Mouse (Mus musculus) embryonic facial prominence, embryonic 14.5 days (tissue): ENCODE results near the gene Isl1. TPM values are rescaled to one million over a fixed set of nuclear protein-coding genes. Genes with fewer than 3 reads are reported as not detected.

Experiments
- ATAC-seq: fragments of 200-750 bp; cut with Nextera tagmentation; 2 replicates; pipeline ENCODE4 v1.8.0; 2017; ENCODE audit warnings: low read depth, moderate number of reproducible peaks, moderate TSS enrichment
- DNase-seq: peaks from one replicate; pipeline ENCODE4 v3.0.0-alpha.2; 2015; ENCODE audit warnings: low spot score
- H3K27ac ChIP-seq: fragments of 300-500 bp; sonication (generic); replicated peaks from 2 replicates; pipeline ENCODE4 v1.5.1; 2014; ENCODE audit warnings: low read depth, mild to moderate bottlenecking, low read length, moderate library complexity
- H3K27me3 ChIP-seq: fragments of 300-500 bp; sonication (generic); replicated peaks from 2 replicates; pipeline ENCODE4 v1.6.1; 2014; ENCODE audit warnings: low read length; ENCODE audit not compliant: control insufficient read depth, insufficient read depth
- H3K36me3 ChIP-seq: fragments of 300-500 bp; sonication (generic); 2 replicates; pipeline ENCODE4 v1.6.1; 2014; ENCODE audit warnings: low read length, mixed read lengths; ENCODE audit not compliant: control insufficient read depth, insufficient read depth
- H3K4me1 ChIP-seq: fragments of 300-500 bp; sonication (generic); 2 replicates; pipeline ENCODE4 v1.6.1; 2014; ENCODE audit warnings: antibody characterized with exemption, low read length; ENCODE audit not compliant: control insufficient read depth, insufficient read depth
- H3K4me2 ChIP-seq: fragments of 300-500 bp; sonication (generic); 2 replicates; pipeline ENCODE4 v1.6.1; 2014; ENCODE audit warnings: low read depth, mild to moderate bottlenecking, low read length, moderate library complexity, mixed read lengths
- H3K4me3 ChIP-seq: fragments of 300-500 bp; sonication (generic); 2 replicates; pipeline ENCODE4 v1.5.1; 2014; ENCODE audit warnings: low read depth, mild to moderate bottlenecking, low read length
- H3K9ac ChIP-seq: fragments of 300-500 bp; sonication (generic); 2 replicates; pipeline ENCODE4 v1.6.1; 2014; ENCODE audit warnings: low read depth, mild to moderate bottlenecking, low read length, moderate library complexity, mixed read lengths
- H3K9me3 ChIP-seq: fragments of 300-500 bp; sonication (generic); 2 replicates; pipeline ENCODE4 v1.6.1; 2016; ENCODE audit warnings: low read length; ENCODE audit not compliant: control insufficient read depth
- WGBS: fragments of 180-500 bp; shearing (Covaris S2); extraction: QIAGEN DNeasy Blood & Tissue Kit; methylation state at CpG from one replicate; pipeline ENCODE4 v1.1.7; 2014; 5-methylcytosine and 5-hydroxymethylcytosine counted together
- polyA plus RNA-seq: library from polyadenylated mRNA; unstranded; fragments of >200 nt; fragmentation: Nextera tagmentation; extraction: Ambion mirVana; gene quantifications from 2 replicates; pipeline ENCODE4 v1.2.1, GENCODE M21; 2014

Isl1 gene
- polyA plus RNA-seq, 1 experiment from 2014 or later, result 24.0 TPM

DNA sequence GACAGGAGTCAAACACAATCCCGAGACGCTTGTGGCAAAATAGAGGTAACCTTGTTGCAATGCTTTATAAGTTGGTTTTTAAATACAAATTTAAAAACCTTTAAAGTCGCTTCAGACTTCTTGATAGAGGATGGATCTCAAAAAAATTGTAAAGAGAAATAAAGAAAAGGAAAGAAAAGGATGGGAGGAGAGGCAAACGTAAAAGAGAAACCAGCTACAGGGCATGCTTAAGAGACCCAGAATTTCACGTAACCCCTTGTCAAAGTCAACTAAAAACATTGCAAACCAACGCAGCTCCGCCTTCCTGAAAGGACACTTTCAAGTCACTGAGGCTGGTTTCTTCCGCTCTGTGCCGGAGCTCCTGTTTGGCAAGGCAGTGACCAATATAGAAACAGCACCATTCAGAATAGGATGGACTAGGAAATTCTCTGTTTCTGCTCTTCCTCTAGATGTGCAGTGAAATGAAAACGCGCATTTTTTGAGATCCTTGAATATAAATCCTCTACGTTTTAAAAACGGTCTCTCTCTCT, 10.8 kb downstream of the Isl1 start:
- ATAC-seq (no peak), DNase-seq (no peak)
- Histone ChIP-seq H3K4me1 (no peaks in the 10 kb centered on the region; the same call in 1 of the 2 replicates), H3K9ac (no peak overlapping the region), H3K27ac (no peak overlapping the region), H3K9me3 (no peaks in the 10 kb centered on the region), H3K36me3 (no peaks in the 10 kb centered on the region), H3K4me2 (no peak overlapping the region), H3K4me3 (no peak overlapping the region), H3K27me3 (peaks cover 97% of the 10 kb centered on the region)
- 11% methylated on average over 13 of the region's 13 CpGs for WGBS

DNA sequence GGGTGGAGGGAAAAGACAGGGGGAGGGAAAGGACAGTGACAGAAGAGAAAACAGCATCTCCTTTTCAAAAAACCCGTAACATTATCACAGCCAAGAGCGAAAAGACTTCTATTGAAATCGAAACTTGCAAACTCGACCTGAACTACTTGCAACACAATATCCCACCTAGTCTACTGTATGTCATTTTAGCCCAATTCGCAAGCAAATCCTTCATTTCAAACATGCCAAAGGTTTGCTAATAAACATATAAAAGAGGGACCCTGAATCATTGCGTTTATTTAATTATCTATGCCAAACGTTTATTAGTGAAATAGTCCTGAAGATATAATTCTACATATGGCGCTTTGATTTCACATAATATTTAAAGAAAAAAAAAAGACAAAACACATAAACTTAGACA, 11.5 kb downstream of the Isl1 start:
- WGBS, result 4% methylated on average over 8 of the region's 8 CpGs
- H3K4me3 ChIP-seq, result peak overlapping the region; percentile 22; the same call in 1 of the 2 replicates
- no peaks in the 10 kb centered on the region; the same call in 1 of the 2 replicates for H3K4me1 ChIP-seq
- DNase-seq (no peak), ATAC-seq (no peak)
- H3K9ac ChIP-seq, result no peak overlapping the region
- no peak overlapping the region; the same call in 1 of the 2 replicates for H3K27ac ChIP-seq
- H3K4me2 ChIP-seq, result peak overlapping the region; percentile 44
- H3K9me3 ChIP-seq, result no peaks in the 10 kb centered on the region
- no peaks in the 10 kb centered on the region for H3K36me3 ChIP-seq
- peaks cover 97% of the 10 kb centered on the region for H3K27me3 ChIP-seq

DNA sequence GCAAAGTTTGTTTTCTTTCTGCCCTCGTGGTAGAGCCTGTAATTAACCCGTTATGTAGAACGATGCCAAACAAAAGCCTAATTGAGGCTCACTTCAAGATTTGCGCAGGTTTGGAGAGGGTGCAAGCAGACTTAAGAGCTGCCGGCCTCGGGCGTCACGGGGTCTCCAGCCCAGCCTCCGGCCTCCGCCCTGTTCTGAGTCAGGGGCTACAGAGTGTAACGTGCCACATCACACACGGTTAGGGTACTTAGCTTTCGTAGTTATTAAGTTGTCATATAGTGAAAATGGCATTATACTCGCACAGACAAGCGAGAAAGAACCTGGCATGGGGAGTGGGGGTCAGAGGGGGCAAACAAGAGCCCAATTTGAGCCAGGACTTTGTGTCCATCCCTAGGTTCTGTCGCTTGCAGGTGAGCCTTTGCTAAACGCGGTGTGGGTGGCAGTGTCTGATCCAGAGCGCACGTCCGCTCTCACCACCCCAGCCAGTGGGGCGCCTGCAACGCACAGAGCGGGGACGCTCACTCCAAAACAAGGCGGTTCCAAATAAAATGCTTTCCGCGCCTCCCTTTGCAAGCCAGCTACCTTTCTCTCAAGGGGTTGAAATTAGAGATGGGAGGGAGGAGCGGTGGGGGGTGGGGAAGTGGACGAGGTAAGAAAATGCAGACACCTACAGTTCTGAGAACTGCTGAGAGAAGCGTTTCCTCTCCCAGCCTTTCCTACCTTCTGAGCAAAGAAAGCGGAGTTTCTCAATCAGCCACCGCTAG, 12.3 kb downstream of the Isl1 start:
- Histone ChIP-seq H3K9ac (no peak overlapping the region), H3K27me3 (peaks cover 97% of the 10 kb centered on the region), H3K27ac (no peak overlapping the region; the same call in 1 of the 2 replicates), H3K9me3 (no peaks in the 10 kb centered on the region), H3K4me2 (peak overlapping the region; percentile 44), H3K36me3 (no peaks in the 10 kb centered on the region), H3K4me3 (peak overlapping the region; percentile 22), H3K4me1 (no peaks in the 10 kb centered on the region; the same call in 1 of the 2 replicates)
- 1% methylated on average over 33 of the region's 33 CpGs for WGBS
- peak; percentile 79 for ATAC-seq
- DNase-seq, result no peak

DNA sequence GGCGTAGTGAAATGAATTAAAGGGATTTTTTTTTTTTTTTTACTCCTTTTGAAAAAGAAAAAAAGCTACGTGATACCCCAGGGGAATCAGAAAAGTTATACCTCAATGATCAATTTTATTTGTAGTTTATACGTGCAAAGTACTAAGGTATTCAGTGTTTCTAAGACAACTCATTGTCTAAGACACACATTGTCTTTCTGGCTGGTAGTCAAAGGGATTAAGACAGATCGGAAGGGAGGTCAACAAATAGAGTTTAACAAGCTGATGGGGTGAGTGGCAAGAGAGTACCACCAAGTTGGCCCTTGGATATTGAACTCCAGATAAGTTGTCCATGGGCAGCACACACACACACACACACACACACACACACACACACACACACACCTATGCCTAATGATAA, 14.1 kb downstream of the Isl1 start:
- H3K9ac ChIP-seq, result no peak overlapping the region
- ATAC-seq (no peak), DNase-seq (no peak)
- no peaks in the 10 kb centered on the region for H3K9me3 ChIP-seq
- H3K4me2 ChIP-seq, result no peak overlapping the region
- no peaks in the 10 kb centered on the region; the same call in 1 of the 2 replicates for H3K4me1 ChIP-seq
- H3K27me3 ChIP-seq, result peaks cover 79% of the 10 kb centered on the region
- H3K36me3 ChIP-seq, result no peaks in the 10 kb centered on the region
- no peak overlapping the region for H3K27ac ChIP-seq
- no peak overlapping the region for H3K4me3 ChIP-seq
- 18% methylated on average over 4 of the region's 4 CpGs for WGBS

DNA sequence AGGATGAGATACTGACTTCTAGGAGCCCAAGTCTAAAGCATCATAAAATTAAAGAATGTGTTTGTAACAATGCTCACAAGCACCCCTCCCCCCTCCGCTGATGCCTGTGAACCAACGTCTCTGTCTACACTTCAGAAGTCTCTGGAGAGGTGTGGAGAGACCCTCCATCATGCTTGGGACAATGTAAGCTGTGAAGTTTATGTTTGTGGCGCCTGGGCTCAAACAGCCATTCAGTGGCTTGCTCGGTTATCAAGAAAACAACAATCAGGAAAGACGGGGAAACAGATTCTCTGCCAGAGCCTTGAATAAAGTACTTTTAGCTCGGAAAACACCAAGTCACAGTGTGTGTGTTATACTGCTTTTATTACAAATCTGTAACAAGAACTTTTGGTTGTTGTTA, 14.8 kb downstream of the Isl1 start:
- Histone ChIP-seq H3K36me3 (no peaks in the 10 kb centered on the region), H3K9ac (no peak overlapping the region), H3K9me3 (no peaks in the 10 kb centered on the region), H3K27ac (no peak overlapping the region), H3K4me1 (no peaks in the 10 kb centered on the region; the same call in 1 of the 2 replicates), H3K4me2 (no peak overlapping the region), H3K27me3 (peaks cover 72% of the 10 kb centered on the region), H3K4me3 (no peak overlapping the region)
- DNase-seq (no peak), ATAC-seq (no peak)
- 7% methylated on average over 6 of the region's 6 CpGs for WGBS

DNA sequence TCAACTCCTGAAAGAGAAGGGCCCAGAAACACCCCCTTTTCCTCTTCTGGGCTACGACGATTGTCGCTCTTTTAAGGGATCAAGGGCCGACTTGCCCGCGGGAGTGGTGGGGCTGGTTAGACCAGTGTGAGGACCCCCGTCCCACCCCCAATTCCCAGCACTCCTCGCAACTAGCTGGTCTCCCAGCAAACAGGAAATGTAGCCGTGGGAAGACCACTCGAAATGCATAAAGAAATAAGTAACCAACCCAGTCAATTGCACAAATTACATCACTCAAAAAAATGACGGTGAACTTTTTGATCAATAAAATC, 15.4 kb downstream of the Isl1 start:
- Histone ChIP-seq H3K9me3 (no peaks in the 10 kb centered on the region), H3K4me2 (peak overlapping the region; percentile 47), H3K27me3 (peaks cover 66% of the 10 kb centered on the region), H3K27ac (no peak overlapping the region), H3K4me1 (no peaks in the 10 kb centered on the region; the same call in 1 of the 2 replicates), H3K36me3 (no peaks in the 10 kb centered on the region), H3K4me3 (peak overlapping the region; percentile 23), H3K9ac (peak overlapping the region; percentile 30; the same call in 1 of the 2 replicates)
- 2% methylated on average over 11 of the region's 11 CpGs for WGBS
- no peak for DNase-seq
- 0 out of 2 replicates have a peak, but pooled peaks have one; percentile 2 for ATAC-seq

GRCm38 (mm10) chr13:116293301-116294150, 16.0 kb downstream of the Isl1 start:
- Histone ChIP-seq H3K4me2 (peak overlapping the region; percentile 47), H3K4me3 (peak overlapping the region; percentile 23), H3K9ac (peak overlapping the region; percentile 30; the same call in 1 of the 2 replicates), H3K36me3 (no peaks in the 10 kb centered on the region), H3K27me3 (peaks cover 61% of the 10 kb centered on the region), H3K27ac (no peak overlapping the region), H3K4me1 (no peaks in the 10 kb centered on the region; the same call in 1 of the 2 replicates), H3K9me3 (no peaks in the 10 kb centered on the region)
- ATAC-seq (peak; percentile 56), DNase-seq (no peak)
- WGBS, result 7% methylated on average over 18 of the region's 27 CpGs

- Histone ChIP-seq H3K27ac (no peak overlapping the region), H3K36me3 (no peaks in the 10 kb centered on the region), H3K4me3 (no peak overlapping the region), H3K4me2 (no peak overlapping the region), H3K27me3 (peaks cover 25% of the 10 kb centered on the region), H3K4me1 (no peaks in the 10 kb centered on the region), H3K9me3 (no peaks in the 10 kb centered on the region), H3K9ac (no peak overlapping the region)
- no peak for ATAC-seq
- no peak for DNase-seq
- WGBS, result 89% methylated on average over 1 of the region's 1 CpGs
Observed at GRCm38 (mm10) chr13:116289655-116290054, 19.8 kb downstream of the Isl1 start.
